8 mouse cellular contexts compared by ENCODE assay signal in genomic region chr13:84221820-84222681, GRCm38 (mm10). TPM values are rescaled to one million over a fixed set of nuclear protein-coding genes. Genes with fewer than 3 reads are reported as not detected.
A peak's percentile ranks its signal among the peaks of the same experiment; 100 is the strongest.
DNase-seq lines count a peak whose midpoint lies in the region; ATAC-seq lines count a peak whose summit lies in the region.

Tmem161b (plus strand) TSS chr13:84222296.

- H3K36me3 ChIP-seq in heart, embryonic 10.5 days = no peaks in the 10 kb centered on the region
- 0 out of 2 replicates have a peak, but pooled peaks cover 3% of the 10 kb centered on the region for H3K36me3 ChIP-seq in kidney, embryonic 15.5 days

- DNase-seq in B cell, adult 2 months = peak; percentile 81 to 82
- peak; percentile 98 for DNase-seq in brain, adult 2 months (ENCODE audit: low read depth, low spot score)
- DNase-seq in heart, embryonic 10.5 days (ENCODE audit: low spot score) = peak; percentile 95
- DNase-seq in liver = peak; percentile 92
- DNase-seq in spleen, postnatal 4 days (ENCODE audit: low spot score in 2 of 2) = peak; percentile 81 to 87

- H3K9me3 ChIP-seq in heart, embryonic 10.5 days = no peaks in the 10 kb centered on the region
- no peaks in the 10 kb centered on the region for H3K9me3 ChIP-seq in kidney, embryonic 15.5 days (replicated peaks)

- ATAC-seq in erythroblast, adult 5-6 weeks (replicated peaks; ENCODE audit: low FRiP score, poor library complexity, severe bottlenecking) = peak; percentile 97
- ATAC-seq in kidney, embryonic 15.5 days (replicated peaks; ENCODE audit: low FRiP score) = peak; percentile 99
- peak; percentile 99 for ATAC-seq in monocyte, adult 5-6 weeks (replicated peaks; ENCODE audit: insufficient number of reproducible peaks, low FRiP score, low TSS enrichment, poor library complexity, severe bottlenecking)

- peak within 1 kb of the TSS; percentile 85 for H3K4me2 ChIP-seq in kidney, embryonic 15.5 days

- H3K4me1 ChIP-seq in heart, embryonic 10.5 days = peaks cover 6% of the 10 kb centered on the region; the same call in 1 of the 2 replicates
- H3K4me1 ChIP-seq in kidney, embryonic 15.5 days = peaks cover 7% of the 10 kb centered on the region

- no peaks in the 10 kb centered on the region for H3K27me3 ChIP-seq in heart, embryonic 10.5 days (ENCODE audit: insufficient read depth, poor library complexity, severe bottlenecking)
- no peaks in the 10 kb centered on the region for H3K27me3 ChIP-seq in kidney, embryonic 15.5 days

- H3K9ac ChIP-seq in kidney, embryonic 15.5 days = peak within 1 kb of the TSS; percentile 72

- peak within 1 kb of the TSS; percentile 91 for H3K4me3 ChIP-seq in heart, embryonic 10.5 days
- H3K4me3 ChIP-seq in kidney, embryonic 15.5 days (replicated peaks) = peak within 1 kb of the TSS; percentile 82

- under 1% methylated on average over 51 of the region's 52 CpGs for WGBS in heart, embryonic 10.5 days
- under 1% methylated on average over 47 of the region's 52 CpGs for WGBS in kidney, embryonic 15.5 days

- peak within 1 kb of the TSS; percentile 89 for H3K27ac ChIP-seq in heart, embryonic 10.5 days
- peak within 1 kb of the TSS; percentile 88 for H3K27ac ChIP-seq in kidney, embryonic 15.5 days

RNA-seq across cellular contexts. Expression of gene Tmem161b, which starts in this region (rescaled TPM):
- 6.1 and 6.7 TPM in 2 replicates for total RNA-seq in erythroblast, adult 5-6 weeks (2015; ENCODE audit: low replicate concordance)
- total RNA-seq in erythroblast, adult 5-6 weeks (2017; ENCODE audit: low replicate concordance) = 3.6 and 4.3 TPM in 2 replicates
- 11.6 and 13.1 TPM in 2 replicates for polyA plus RNA-seq in heart, embryonic 10.5 days (2016; fragmentation: Nextera tagmentation; extraction: Ambion mirVana)
- polyA plus RNA-seq in kidney, embryonic 15.5 days (2015; fragmentation: Nextera tagmentation; extraction: Ambion mirVana) = 13.5 and 14.0 TPM in 2 replicates
- 27.1 to 36.4 TPM (median 28.3 TPM) in 3 replicates for total RNA-seq in monocyte, adult 5-6 weeks (2017)

Comparison
In these comparisons a context has a peak if more than half of its experiments do, and no peak if none do; other contexts are left out.
1. Peak in every context shown above with its lines: DNase-seq, ATAC-seq, H3K4me3 ChIP-seq and H3K27ac ChIP-seq.